9 mouse cellular contexts compared by ENCODE assay signal in genomic region chr19:7066828-7067342, GRCm38 (mm10). TPM values are rescaled to one million over a fixed set of nuclear protein-coding genes. Genes with fewer than 3 reads are reported as not detected.
DNase-seq lines count a peak whose midpoint lies in the region; ATAC-seq and TF ChIP-seq lines count a peak whose summit lies in the region.
"Had no signal": no experiment of that assay in that cellular context is flagged by ENCODE, and none has a peak within 500 bp of the region (broad histone marks: within the 10 kb centered on the region; RNA-seq: fewer than 3 reads in every experiment).

No protein-coding gene starts in this region.

- TF ChIP-seq CTCF in E14TG2a.4 (conservative IDR thresholded peaks at IDR 0.05; ENCODE audit: low read length) = no peak

- DNase-seq in hindbrain, embryonic 11.5 days (ENCODE audit: low spot score) = no peak
- DNase-seq in embryonic facial prominence, embryonic 11.5 days (ENCODE audit: low spot score) = no peak
- no peak for DNase-seq in layer of hippocampus, adult 8-10 months (ENCODE audit: low spot score in 2 of 2)
- DNase-seq in embryo, embryonic 10.5 days (ENCODE audit: low spot score) = no peak

- H3K36me3 ChIP-seq in hindbrain, embryonic 15.5 days = no peaks in the 10 kb centered on the region
- no peaks in the 10 kb centered on the region; the same call in 1 of the 2 replicates for H3K36me3 ChIP-seq in hindbrain, embryonic 11.5 days (ENCODE audit: control insufficient read depth, insufficient read depth, low read length)
- no peaks in the 10 kb centered on the region for H3K36me3 ChIP-seq in E14TG2a.4 (ENCODE audit: insufficient read depth, low read length)
- H3K36me3 ChIP-seq in embryonic facial prominence, embryonic 11.5 days (replicated peaks; ENCODE audit: control insufficient read depth, insufficient read depth, low read depth, low read length) = no peaks in the 10 kb centered on the region
- no peaks in the 10 kb centered on the region for H3K36me3 ChIP-seq in limb, embryonic 15.5 days
- H3K36me3 ChIP-seq: G1E had no signal

- H3K9me3 ChIP-seq in hindbrain, embryonic 15.5 days = no peaks in the 10 kb centered on the region
- H3K9me3 ChIP-seq in hindbrain, embryonic 11.5 days (ENCODE audit: control insufficient read depth, low read length) = no peaks in the 10 kb centered on the region
- H3K9me3 ChIP-seq in E14TG2a.4 (ENCODE audit: low read length) = no peaks in the 10 kb centered on the region
- no peaks in the 10 kb centered on the region for H3K9me3 ChIP-seq in embryonic facial prominence, embryonic 11.5 days (replicated peaks; ENCODE audit: control insufficient read depth, low read length)
- no peaks in the 10 kb centered on the region for H3K9me3 ChIP-seq in limb, embryonic 15.5 days
- H3K9me3 ChIP-seq: G1E had no signal

- H3K4me3 ChIP-seq in hindbrain, embryonic 15.5 days = no peak overlapping the region
- H3K4me3 ChIP-seq in hindbrain, embryonic 11.5 days (ENCODE audit: low read depth, low read length) = no peak overlapping the region
- peak overlapping the region; percentile 57; the same call in 1 of the 2 replicates for H3K4me3 ChIP-seq in E14TG2a.4 (replicated peaks; ENCODE audit: low read length)
- no peak overlapping the region for H3K4me3 ChIP-seq in embryonic facial prominence, embryonic 11.5 days (ENCODE audit: low read depth, low read length)
- H3K4me3 ChIP-seq in limb, embryonic 15.5 days = no peak overlapping the region

- peak overlapping the region; percentile 14; the same call in 1 of the 2 replicates for H3K9ac ChIP-seq in hindbrain, embryonic 15.5 days
- no peak overlapping the region for H3K9ac ChIP-seq in hindbrain, embryonic 11.5 days (ENCODE audit: low read depth, low read length)
- peak overlapping the region; percentile 44; the same call in 1 of the 2 replicates for H3K9ac ChIP-seq in embryonic facial prominence, embryonic 11.5 days (replicated peaks; ENCODE audit: low read length)
- no peak overlapping the region for H3K9ac ChIP-seq in limb, embryonic 15.5 days

- H3K27me3 ChIP-seq in hindbrain, embryonic 15.5 days = peaks cover 5% of the 10 kb centered on the region; the same call in 1 of the 2 replicates
- H3K27me3 ChIP-seq in hindbrain, embryonic 11.5 days (ENCODE audit: control insufficient read depth, insufficient read depth, low read length) = peaks cover 2% of the 10 kb centered on the region; the same call in 1 of the 2 replicates
- peaks cover 61% of the 10 kb centered on the region for H3K27me3 ChIP-seq in E14TG2a.4 (ENCODE audit: insufficient read depth, low read length)
- H3K27me3 ChIP-seq in embryonic facial prominence, embryonic 11.5 days (ENCODE audit: control insufficient read depth, insufficient read depth, low read length) = peaks cover 2% of the 10 kb centered on the region; the same call in 1 of the 2 replicates
- H3K27me3 ChIP-seq in limb, embryonic 15.5 days = peaks cover 26% of the 10 kb centered on the region

- no peak for ATAC-seq in hindbrain, embryonic 15.5 days (ENCODE audit: low FRiP score, low read depth)
- no peak for ATAC-seq in hindbrain, embryonic 11.5 days (ENCODE audit: low FRiP score)
- ATAC-seq in embryonic facial prominence, embryonic 11.5 days (replicated peaks; ENCODE audit: insufficient number of reproducible peaks, low FRiP score, low TSS enrichment, low read depth) = no peak
- ATAC-seq in limb, embryonic 15.5 days (ENCODE audit: insufficient number of reproducible peaks, low FRiP score, low TSS enrichment, low read depth) = no peak

- 45% methylated on average over 7 of the region's 8 CpGs for WGBS in hindbrain, embryonic 15.5 days
- 34% methylated on average over 8 of the region's 8 CpGs for WGBS in hindbrain, embryonic 11.5 days
- WGBS in embryonic facial prominence, embryonic 11.5 days = 34% methylated on average over 8 of the region's 8 CpGs
- WGBS in limb, embryonic 15.5 days = 32% methylated on average over 7 of the region's 8 CpGs

- no peak overlapping the region for H3K27ac ChIP-seq in hindbrain, embryonic 15.5 days (replicated peaks)
- no peak overlapping the region for H3K27ac ChIP-seq in hindbrain, embryonic 11.5 days (ENCODE audit: low read depth, low read length)
- H3K27ac ChIP-seq in embryonic facial prominence, embryonic 11.5 days (replicated peaks; ENCODE audit: low read depth, low read length) = no peak overlapping the region
- peak overlapping the region; percentile 13; the same call in 1 of the 2 replicates for H3K27ac ChIP-seq in limb, embryonic 15.5 days
- H3K27ac ChIP-seq: macrophage had no signal

- H3K4me1 ChIP-seq in hindbrain, embryonic 15.5 days (replicated peaks) = peaks cover 58% of the 10 kb centered on the region
- H3K4me1 ChIP-seq in hindbrain, embryonic 11.5 days (replicated peaks; ENCODE audit: control insufficient read depth, insufficient read depth, low read length) = peaks cover 44% of the 10 kb centered on the region
- H3K4me1 ChIP-seq in E14TG2a.4 (replicated peaks; ENCODE audit: low read depth, low read length) = peaks cover 75% of the 10 kb centered on the region
- H3K4me1 ChIP-seq in embryonic facial prominence, embryonic 11.5 days (ENCODE audit: control insufficient read depth, insufficient read depth, low read length) = peaks cover 18% of the 10 kb centered on the region
- H3K4me1 ChIP-seq in limb, embryonic 15.5 days = peaks cover 61% of the 10 kb centered on the region

- H3K4me2 ChIP-seq in hindbrain, embryonic 15.5 days = peak overlapping the region; percentile 8; the same call in 1 of the 2 replicates
- no peak overlapping the region for H3K4me2 ChIP-seq in hindbrain, embryonic 11.5 days (replicated peaks; ENCODE audit: low read depth, low read length)
- no peak overlapping the region; the same call in 1 of the 2 replicates for H3K4me2 ChIP-seq in embryonic facial prominence, embryonic 11.5 days (ENCODE audit: low read depth, low read length)
- H3K4me2 ChIP-seq in limb, embryonic 15.5 days = no peak overlapping the region

RNA-seq across cellular contexts. Expression of gene Macrod1, which starts 10.3 kb away (rescaled TPM):
- polyA plus RNA-seq in hindbrain, embryonic 15.5 days (2015; fragmentation: Nextera tagmentation; extraction: Ambion mirVana) = 5.5 and 6.1 TPM in 2 replicates
- 2.8 and 3.1 TPM in 2 replicates for polyA plus RNA-seq in hindbrain, embryonic 11.5 days (2014; fragmentation: Nextera tagmentation; extraction: Ambion mirVana)
- 5.0 and 6.9 TPM in 2 replicates for polyA plus RNA-seq in embryonic facial prominence, embryonic 11.5 days (2014; fragmentation: Nextera tagmentation; extraction: Ambion mirVana)
- polyA plus RNA-seq in limb, embryonic 15.5 days (2015; fragmentation: Nextera tagmentation; extraction: Ambion mirVana) = 18.2 and 27.2 TPM in 2 replicates
- total RNA-seq in layer of hippocampus, adult 8-10 months (2022) = 10 to 100 TPM; 19.2 to 21.4 (median 20.1) TPM
- total RNA-seq: G1E had no signal

RNA-seq across cellular contexts. Expression of gene Stip1, which starts 27.1 kb away (rescaled TPM):
- polyA plus RNA-seq in hindbrain, embryonic 15.5 days (2015; fragmentation: Nextera tagmentation; extraction: Ambion mirVana) = 218 and 229 TPM in 2 replicates
- 376 and 390 TPM in 2 replicates for polyA plus RNA-seq in hindbrain, embryonic 11.5 days (2014; fragmentation: Nextera tagmentation; extraction: Ambion mirVana)
- polyA plus RNA-seq in embryonic facial prominence, embryonic 11.5 days (2014; fragmentation: Nextera tagmentation; extraction: Ambion mirVana) = 400 and 412 TPM in 2 replicates
- 207 and 226 TPM in 2 replicates for polyA plus RNA-seq in limb, embryonic 15.5 days (2015; fragmentation: Nextera tagmentation; extraction: Ambion mirVana)
- 100 to 1,000 TPM; 155 to 228 (median 191) TPM for total RNA-seq in layer of hippocampus, adult 8-10 months (2022)

RNA-seq across cellular contexts. Expression of gene Flrt1, which starts 38.6 kb away (rescaled TPM):
- polyA plus RNA-seq in hindbrain, embryonic 15.5 days (2015; fragmentation: Nextera tagmentation; extraction: Ambion mirVana) = 9.8 and 11.1 TPM in 2 replicates
- polyA plus RNA-seq in hindbrain, embryonic 11.5 days (2014; fragmentation: Nextera tagmentation; extraction: Ambion mirVana) = 4.6 and 5.6 TPM in 2 replicates
- polyA plus RNA-seq in embryonic facial prominence, embryonic 11.5 days (2014; fragmentation: Nextera tagmentation; extraction: Ambion mirVana) = 3.0 and 4.4 TPM in 2 replicates
- polyA plus RNA-seq in limb, embryonic 15.5 days (2015; fragmentation: Nextera tagmentation; extraction: Ambion mirVana) = 5.6 and 5.8 TPM in 2 replicates
- 10 to 100 TPM; 18.9 to 23.5 (median 21.5) TPM for total RNA-seq in layer of hippocampus, adult 8-10 months (2022)
- polyA plus RNA-seq: G1E, macrophage had no signal

RNA-seq across cellular contexts. Expression of gene Fermt3, which starts 47.6 kb away (rescaled TPM):
- polyA plus RNA-seq in hindbrain, embryonic 15.5 days (2015; fragmentation: Nextera tagmentation; extraction: Ambion mirVana) = 4.5 and 5.2 TPM in 2 replicates
- polyA plus RNA-seq in hindbrain, embryonic 11.5 days (2014; fragmentation: Nextera tagmentation; extraction: Ambion mirVana) = 7.3 and 7.6 TPM in 2 replicates
- polyA plus RNA-seq in embryonic facial prominence, embryonic 11.5 days (2014; fragmentation: Nextera tagmentation; extraction: Ambion mirVana) = 6.3 and 6.6 TPM in 2 replicates
- 13.1 TPM in 2 replicates for polyA plus RNA-seq in limb, embryonic 15.5 days (2015; fragmentation: Nextera tagmentation; extraction: Ambion mirVana)
- 10 to 100 TPM in 2 of 4 experiments, 1 to 10 TPM in 2; 3.7 to 17.8 (median 9.2) TPM for total RNA-seq in layer of hippocampus, adult 8-10 months (2022)

Comparison
In these comparisons a context has a peak if more than half of its experiments do, and no peak if none do; other contexts are left out.
1. H3K9ac ChIP-seq: peak in hindbrain, embryonic 15.5 days (single experiment) and embryonic facial prominence, embryonic 11.5 days (single experiment); none in hindbrain, embryonic 11.5 days (single experiment) and limb, embryonic 15.5 days (single experiment).